Mouse (Mus musculus) lung, postnatal 0 days (tissue): Measurements from ENCODE around the gene Pde4d.

ENCODE experiments used
- CTCF ChIP-seq: IDR thresholded peaks from 2 replicates; pipeline ENCODE4 v1.5.1; 2016; ENCODE audit warnings: antibody characterized with exemption, mild to moderate bottlenecking
- EP300 ChIP-seq: IDR thresholded peaks from 2 replicates; pipeline ENCODE4 v1.6.1; 2016; ENCODE audit warnings: antibody characterized with exemption, mild to moderate bottlenecking, control low read depth

DNA sequence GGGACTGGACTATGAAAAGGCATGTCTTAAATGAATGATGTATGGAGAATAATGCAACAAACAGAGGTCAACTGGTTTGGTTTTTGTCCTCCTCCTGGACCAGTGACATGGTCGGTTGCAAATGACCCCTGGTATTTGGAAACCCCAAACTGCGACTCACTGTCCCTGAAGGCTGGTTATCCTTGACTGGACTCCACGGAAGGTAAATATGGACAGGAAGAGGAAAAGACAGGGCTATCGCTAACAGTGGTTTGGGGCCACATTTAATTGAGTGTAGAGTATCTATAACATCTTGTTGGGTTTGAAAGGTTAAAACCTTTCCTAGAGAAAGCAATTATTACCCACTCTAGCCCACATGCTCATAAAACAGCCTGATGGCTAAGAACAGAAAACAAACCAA, 1364.2 kb downstream of the Pde4d start:
- TF ChIP-seq CTCF (no peak), EP300 (no peak)
